Mouse (Mus musculus) bone marrow, adult 2 months (tissue): ENCODE results near the gene Lrig2.

Experiments used
- CTCF ChIP-seq: fragments of 200-500 bp; IDR thresholded peaks from 2 replicates; pipeline ENCODE4 v1.5.1; 2011; ENCODE audit warnings: low read length, control low read depth; ENCODE audit not compliant: control insufficient read depth, insufficient read depth
- POLR2A ChIP-seq: fragments of 200-500 bp; IDR thresholded peaks from 2 replicates; pipeline ENCODE4 v1.6.1; 2011; ENCODE audit warnings: low read depth, mild to moderate bottlenecking, control low read depth, low read length, borderline replicate concordance; ENCODE audit not compliant: control insufficient read depth

DNA sequence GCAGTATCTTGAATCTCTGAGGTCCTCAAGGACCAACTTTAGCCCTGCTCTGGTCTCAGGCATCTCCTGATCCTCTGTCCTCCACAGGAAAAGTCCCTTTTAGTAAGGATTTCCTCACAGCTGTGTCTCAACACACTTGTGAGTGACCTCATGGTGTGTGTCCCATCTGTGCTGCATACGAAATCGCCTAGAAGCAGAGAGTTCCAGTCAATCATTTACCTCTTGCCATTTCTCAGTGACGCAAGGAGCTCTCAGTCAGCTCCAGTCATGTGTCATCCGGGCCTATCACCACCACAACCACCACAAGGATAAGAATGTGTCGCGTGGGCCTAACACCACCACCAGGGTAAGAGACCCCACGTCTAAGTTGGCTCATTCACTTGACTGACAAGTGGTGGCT, 90.8 kb downstream of the Lrig2 start:
- TF ChIP-seq CTCF (no peak), POLR2A (no peak)
